Mouse (Mus musculus): ENCODE data around the gene Ppp1r26. TPM values are rescaled to one million over a fixed set of nuclear protein-coding genes. Genes with fewer than 3 reads are reported as not detected.
A peak's percentile ranks its signal among the peaks of the same experiment; 100 is the strongest.

The Ppp1r26 gene
- total and polyA plus RNA-seq, 2 experiments from 2014 or later, result 11.2 to 58.8 TPM

DNA sequence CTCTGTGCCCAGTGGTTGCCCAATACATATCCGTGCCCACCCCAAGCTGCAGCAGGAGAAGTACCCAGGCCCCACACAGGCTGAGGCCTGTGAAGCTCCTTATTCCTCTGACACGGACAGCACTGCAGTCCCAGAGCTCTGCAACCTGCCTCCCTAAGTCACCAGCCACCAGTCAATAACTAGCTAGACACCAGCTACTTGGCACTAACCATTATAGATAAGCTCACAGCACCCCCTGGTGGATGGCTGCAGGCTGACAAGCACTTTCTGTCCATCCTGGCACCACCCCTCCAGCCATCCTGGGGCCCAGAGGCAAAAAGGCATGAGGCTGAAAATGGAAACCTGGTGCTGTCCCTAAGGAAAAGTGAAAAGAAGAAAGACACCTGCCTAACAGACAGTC, 28.6 kb upstream of the Ppp1r26 start:
- no peaks in the 10 kb centered on the region for H3K9me3 ChIP-seq (ENCODE audit: low read length)
- ATAC-seq, result peak; percentile 42; the same call in 1 of the 2 replicates
- peak; percentile 94 for DNase-seq (ENCODE audit: low spot score)
- peaks cover 12% of the 10 kb centered on the region for H3K4me1 ChIP-seq (ENCODE audit: insufficient read depth, low read length)
- no peaks in the 10 kb centered on the region for H3K27me3 ChIP-seq (ENCODE audit: insufficient read depth, low read length)
- no peak overlapping the region for H3K4me3 ChIP-seq (ENCODE audit: low read length)
- H3K27ac ChIP-seq, result no peak overlapping the region
- H3K9ac ChIP-seq (replicated peaks; ENCODE audit: low read length), result no peak overlapping the region
- no peak overlapping the region for H3K4me2 ChIP-seq (ENCODE audit: low read depth, low read length)
- TF ChIP-seq CTCF (IDR thresholded peaks at IDR 0.05; ENCODE audit: low read depth), result peak; percentile 96
- WGBS, result 36% methylated on average over 2 of the region's 2 CpGs
- no peaks in the 10 kb centered on the region for H3K36me3 ChIP-seq (ENCODE audit: insufficient read depth, low read length)

DNA sequence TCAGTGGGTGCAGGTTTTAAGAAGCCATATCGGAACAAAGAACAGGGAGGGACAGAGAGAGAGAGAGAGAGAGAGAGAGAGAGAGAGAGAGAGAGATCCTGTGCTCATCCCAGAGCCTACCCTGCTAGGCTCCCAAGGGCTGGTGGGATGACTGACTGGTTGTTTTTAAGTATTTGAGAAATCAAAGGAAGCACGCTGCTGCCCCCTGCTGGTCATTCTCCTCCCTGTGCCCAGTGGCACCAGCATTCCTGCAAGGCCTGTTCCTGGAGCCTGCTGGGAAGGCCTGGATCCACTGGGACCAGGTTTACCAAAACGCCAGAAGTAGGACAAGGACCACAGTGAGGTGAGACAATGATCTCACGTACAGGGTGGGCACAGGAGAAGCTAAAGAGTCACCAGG, 26.7 kb upstream of the Ppp1r26 start:
- peak; percentile 95 for DNase-seq (ENCODE audit: low spot score)
- H3K4me3 ChIP-seq (ENCODE audit: low read length), result no peak overlapping the region
- peak; percentile 96 for TF ChIP-seq CTCF (IDR thresholded peaks at IDR 0.05; ENCODE audit: low read depth)
- H3K36me3 ChIP-seq (ENCODE audit: insufficient read depth, low read length), result no peaks in the 10 kb centered on the region
- no peaks in the 10 kb centered on the region for H3K9me3 ChIP-seq (ENCODE audit: low read length)
- H3K9ac ChIP-seq (replicated peaks; ENCODE audit: low read length), result no peak overlapping the region
- peaks cover 10% of the 10 kb centered on the region for H3K4me1 ChIP-seq (ENCODE audit: insufficient read depth, low read length)
- H3K4me2 ChIP-seq (ENCODE audit: low read depth, low read length), result no peak overlapping the region
- 22% methylated on average over 4 of the region's 4 CpGs for WGBS
- no peak overlapping the region for H3K27ac ChIP-seq
- no peaks in the 10 kb centered on the region for H3K27me3 ChIP-seq (ENCODE audit: insufficient read depth, low read length)
- ATAC-seq, result peak; percentile 55

DNA sequence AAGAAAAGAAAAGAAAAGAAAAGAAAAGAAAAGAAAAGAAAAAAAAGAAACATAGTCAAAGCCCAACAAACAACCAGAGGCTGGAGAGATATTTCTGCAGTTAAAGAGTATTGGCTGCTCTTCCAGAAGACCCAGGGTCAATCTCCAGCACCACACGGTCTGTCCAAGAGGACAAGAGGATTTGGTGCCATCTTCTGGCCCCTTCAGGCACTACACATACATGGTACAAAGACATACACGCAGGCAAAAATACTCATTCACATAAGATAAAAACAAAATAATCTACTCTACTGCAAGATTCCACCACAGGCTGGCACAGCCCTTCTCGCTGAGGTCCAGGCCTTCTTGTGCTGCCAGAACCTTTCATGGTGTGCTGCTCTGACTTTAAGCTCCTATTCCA, 23.4 kb upstream of the Ppp1r26 start:
- H3K36me3 ChIP-seq (ENCODE audit: insufficient read depth, low read length), result no peaks in the 10 kb centered on the region
- WGBS, result 30% methylated on average over 3 of the region's 3 CpGs
- no peak overlapping the region for H3K4me3 ChIP-seq (ENCODE audit: low read length)
- DNase-seq (ENCODE audit: low spot score) (peak; percentile 67), ATAC-seq (no peak)
- H3K4me2 ChIP-seq (ENCODE audit: low read depth, low read length), result no peak overlapping the region
- H3K9me3 ChIP-seq (ENCODE audit: low read length), result no peaks in the 10 kb centered on the region
- no peak overlapping the region for H3K27ac ChIP-seq
- H3K9ac ChIP-seq (replicated peaks; ENCODE audit: low read length), result no peak overlapping the region
- no peaks in the 10 kb centered on the region for H3K4me1 ChIP-seq (ENCODE audit: insufficient read depth, low read length)
- TF ChIP-seq CTCF (IDR thresholded peaks at IDR 0.05; ENCODE audit: low read depth), result peak; percentile 65
- H3K27me3 ChIP-seq (ENCODE audit: insufficient read depth, low read length), result no peaks in the 10 kb centered on the region

DNA sequence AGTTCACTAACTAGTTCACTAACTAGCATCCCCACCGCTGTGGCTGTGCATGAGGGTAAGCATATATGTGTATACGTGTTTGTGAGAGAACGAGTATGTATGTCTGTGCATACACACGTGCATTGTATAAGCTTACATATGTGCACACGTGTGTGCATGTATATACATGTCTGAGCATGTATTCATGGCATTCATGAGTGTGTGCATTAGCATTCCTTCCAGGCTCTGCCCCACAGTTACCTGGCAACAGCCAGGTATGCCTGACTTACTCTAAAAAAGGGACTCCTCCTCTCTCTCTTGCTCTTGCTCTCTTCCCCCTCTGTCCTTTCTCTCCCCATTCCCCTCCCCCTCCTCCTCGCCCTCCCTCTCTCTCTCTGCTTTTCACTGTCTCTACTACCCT, 19.4 kb upstream of the Ppp1r26 start:
- Histone ChIP-seq H3K4me1 (ENCODE audit: insufficient read depth, low read length) (no peaks in the 10 kb centered on the region), H3K36me3 (ENCODE audit: insufficient read depth, low read length) (no peaks in the 10 kb centered on the region), H3K4me3 (ENCODE audit: low read length) (no peak overlapping the region), H3K27me3 (ENCODE audit: insufficient read depth, low read length) (no peaks in the 10 kb centered on the region), H3K9me3 (ENCODE audit: low read length) (no peaks in the 10 kb centered on the region), H3K4me2 (ENCODE audit: low read depth, low read length) (no peak overlapping the region), H3K27ac (no peak overlapping the region), H3K9ac (replicated peaks; ENCODE audit: low read length) (no peak overlapping the region)
- TF ChIP-seq CTCF (IDR thresholded peaks at IDR 0.05; ENCODE audit: low read depth), result no peak
- DNase-seq (ENCODE audit: low spot score) (no peak), ATAC-seq (no peak)
- 75% methylated on average over 6 of the region's 6 CpGs for WGBS

DNA sequence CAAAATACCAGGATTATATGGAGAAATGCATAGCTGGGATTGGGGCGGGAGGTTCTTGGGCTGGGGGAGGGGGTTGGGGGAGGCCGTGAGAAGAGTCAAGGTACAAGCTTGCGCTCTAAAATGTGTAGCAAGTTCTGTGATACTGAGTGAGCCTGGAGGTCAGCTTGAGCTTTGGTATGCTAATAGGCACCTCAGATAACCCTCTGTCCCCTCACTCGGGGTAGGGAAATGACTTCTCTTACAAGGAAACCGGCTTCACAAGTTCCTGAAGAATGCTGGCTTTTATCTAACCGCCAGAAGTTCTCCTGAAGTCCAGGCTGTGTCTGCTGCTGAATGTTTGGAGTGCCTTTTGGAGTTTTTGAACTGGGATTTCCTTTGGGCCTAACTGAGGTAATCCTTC, 15.8 kb upstream of the Ppp1r26 start:
- ATAC-seq, result no peak
- H3K9me3 ChIP-seq (ENCODE audit: low read length), result no peaks in the 10 kb centered on the region
- 76% methylated on average over 6 of the region's 6 CpGs for WGBS
- DNase-seq (ENCODE audit: low spot score), result no peak
- TF ChIP-seq CTCF (IDR thresholded peaks at IDR 0.05; ENCODE audit: low read depth), result no peak
- no peak overlapping the region for H3K4me3 ChIP-seq (ENCODE audit: low read length)
- no peaks in the 10 kb centered on the region for H3K36me3 ChIP-seq (ENCODE audit: insufficient read depth, low read length)
- no peaks in the 10 kb centered on the region for H3K4me1 ChIP-seq (ENCODE audit: insufficient read depth, low read length)
- no peak overlapping the region for H3K27ac ChIP-seq
- no peak overlapping the region for H3K9ac ChIP-seq (replicated peaks; ENCODE audit: low read length)
- H3K4me2 ChIP-seq (ENCODE audit: low read depth, low read length), result no peak overlapping the region
- no peaks in the 10 kb centered on the region for H3K27me3 ChIP-seq (ENCODE audit: insufficient read depth, low read length)

DNA sequence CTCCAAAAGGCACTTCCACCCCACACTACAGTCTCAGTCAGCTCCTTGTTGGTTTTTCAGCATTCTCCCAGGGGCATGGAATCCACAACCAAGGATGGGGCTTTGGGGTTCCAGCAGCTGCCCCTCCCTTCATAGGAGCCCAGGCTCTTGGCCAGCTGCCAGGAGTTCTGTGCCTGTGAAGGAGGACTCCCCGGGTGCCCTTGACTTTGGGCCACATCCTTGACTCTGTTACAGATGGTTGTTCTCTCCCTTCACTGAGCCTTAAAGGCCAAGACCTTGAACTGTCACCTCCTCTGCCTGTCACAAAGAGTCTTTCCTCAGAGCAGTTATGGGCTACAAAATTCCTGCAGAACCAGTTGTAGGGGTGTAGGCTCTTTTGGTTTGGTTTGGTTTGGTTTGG, 13.8 kb upstream of the Ppp1r26 start:
- no peaks in the 10 kb centered on the region for H3K4me1 ChIP-seq (ENCODE audit: insufficient read depth, low read length)
- DNase-seq (ENCODE audit: low spot score) (peak; percentile 38), ATAC-seq (no peak)
- no peak overlapping the region for H3K9ac ChIP-seq (replicated peaks; ENCODE audit: low read length)
- no peak for TF ChIP-seq CTCF (IDR thresholded peaks at IDR 0.05; ENCODE audit: low read depth)
- no peak overlapping the region for H3K27ac ChIP-seq
- no peak overlapping the region for H3K4me2 ChIP-seq (ENCODE audit: low read depth, low read length)
- H3K27me3 ChIP-seq (ENCODE audit: insufficient read depth, low read length), result no peaks in the 10 kb centered on the region
- 29% methylated on average over 1 of the region's 1 CpGs for WGBS
- no peak overlapping the region for H3K4me3 ChIP-seq (ENCODE audit: low read length)
- H3K36me3 ChIP-seq (ENCODE audit: insufficient read depth, low read length), result no peaks in the 10 kb centered on the region
- no peaks in the 10 kb centered on the region for H3K9me3 ChIP-seq (ENCODE audit: low read length)

DNA sequence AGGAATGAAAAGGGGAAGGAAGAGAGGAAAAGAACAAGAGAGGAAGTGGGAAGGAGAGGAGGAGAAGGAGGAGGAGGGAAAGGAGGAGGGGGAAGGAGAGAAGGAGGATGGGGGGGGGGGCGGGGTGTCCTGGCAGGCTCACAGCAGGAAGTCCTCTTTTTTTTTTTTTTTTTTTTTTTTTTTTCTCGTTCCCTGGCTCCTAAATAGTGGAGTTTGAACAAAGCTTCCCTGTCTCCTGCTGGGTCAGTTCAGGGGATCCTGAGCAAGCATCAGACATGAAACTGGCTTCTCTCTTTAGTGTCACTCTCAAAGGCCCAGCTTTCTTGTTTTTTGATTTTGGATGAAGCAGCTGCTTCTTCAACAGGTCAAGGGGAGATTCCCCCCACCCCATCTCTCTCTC, 13.1 kb upstream of the Ppp1r26 start:
- H3K4me1 ChIP-seq (ENCODE audit: insufficient read depth, low read length), result no peaks in the 10 kb centered on the region
- no peak for TF ChIP-seq CTCF (IDR thresholded peaks at IDR 0.05; ENCODE audit: low read depth)
- H3K9ac ChIP-seq (replicated peaks; ENCODE audit: low read length), result no peak overlapping the region
- no peak overlapping the region for H3K4me3 ChIP-seq (ENCODE audit: low read length)
- no peaks in the 10 kb centered on the region for H3K36me3 ChIP-seq (ENCODE audit: insufficient read depth, low read length)
- H3K9me3 ChIP-seq (ENCODE audit: low read length), result no peaks in the 10 kb centered on the region
- no CpG with 5 or more reads among the region's 2 CpGs for WGBS
- H3K4me2 ChIP-seq (ENCODE audit: low read depth, low read length), result no peak overlapping the region
- no peak overlapping the region for H3K27ac ChIP-seq
- ATAC-seq (no peak), DNase-seq (ENCODE audit: low spot score) (no peak)
- no peaks in the 10 kb centered on the region for H3K27me3 ChIP-seq (ENCODE audit: insufficient read depth, low read length)
